Mouse (Mus musculus) forelimb bud, embryonic 11.5 days (tissue): ENCODE measurements at regions not wholly inside any gene's neighbourhood (a gene's known extent, or its start where the extent isn't known, plus 50 kb on each side); places are given as distances from the start of the nearest gene placed in this dataset.

Source experiments
- DNase-seq: peaks from one replicate; pipeline ENCODE4 v3.0.0-alpha.2; 2012; ENCODE audit warnings: low read depth, low spot score

DNA sequence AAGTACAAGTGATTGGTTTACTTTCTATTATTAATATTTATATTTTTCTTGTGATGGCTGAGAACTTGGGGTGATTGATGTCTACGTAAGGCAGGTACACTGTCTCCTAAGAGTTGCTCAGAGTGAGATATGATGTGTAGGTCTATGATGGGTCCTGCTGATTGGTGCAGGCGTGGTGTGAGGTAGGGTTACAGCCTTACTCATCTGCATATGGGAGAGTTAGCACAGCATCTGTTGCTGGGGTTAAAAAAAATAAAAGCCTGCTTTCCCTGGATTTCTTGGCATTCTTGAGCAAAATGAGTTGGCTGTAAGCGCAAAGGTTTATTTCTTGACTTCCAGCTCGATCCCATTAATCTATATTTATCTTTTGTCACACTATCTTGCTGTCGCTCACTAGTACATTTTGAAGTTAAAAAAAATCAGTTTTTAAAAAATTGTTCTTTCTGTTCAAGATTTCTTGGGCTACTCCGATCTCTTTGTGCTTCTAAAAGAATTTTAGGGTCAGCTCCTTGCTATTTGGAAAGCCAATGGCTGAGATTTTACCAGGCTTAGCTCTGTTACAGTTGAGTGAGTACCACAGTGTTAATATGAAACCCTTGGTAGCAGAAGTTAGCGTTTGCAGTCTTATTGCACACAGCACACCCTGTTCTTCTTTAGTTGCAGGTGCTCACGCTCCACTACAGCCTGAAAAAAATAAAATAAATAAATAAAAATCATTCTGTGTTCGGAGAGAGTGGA is 482.0 kb downstream of the Plekhb2 start:
- DNase-seq, result no peak

DNA sequence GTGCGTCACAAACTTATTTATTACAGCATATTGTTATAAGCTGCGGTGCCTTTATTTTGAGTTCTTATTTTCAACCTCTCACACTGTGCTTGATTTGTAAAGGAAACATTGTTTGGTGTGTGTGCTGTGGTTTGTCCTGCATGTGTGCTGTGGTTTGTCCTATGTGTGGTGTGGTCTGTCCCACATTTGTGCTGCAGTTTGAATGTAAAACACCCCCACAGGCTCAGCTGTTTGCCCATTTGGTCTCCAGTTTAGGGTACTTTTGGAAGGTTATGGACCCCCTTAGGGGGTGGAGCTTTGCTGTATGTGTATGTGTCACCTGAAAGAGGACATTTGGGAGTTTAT is 482.5 kb downstream of the Plekhb2 start:
- DNase-seq, result no peak

DNA sequence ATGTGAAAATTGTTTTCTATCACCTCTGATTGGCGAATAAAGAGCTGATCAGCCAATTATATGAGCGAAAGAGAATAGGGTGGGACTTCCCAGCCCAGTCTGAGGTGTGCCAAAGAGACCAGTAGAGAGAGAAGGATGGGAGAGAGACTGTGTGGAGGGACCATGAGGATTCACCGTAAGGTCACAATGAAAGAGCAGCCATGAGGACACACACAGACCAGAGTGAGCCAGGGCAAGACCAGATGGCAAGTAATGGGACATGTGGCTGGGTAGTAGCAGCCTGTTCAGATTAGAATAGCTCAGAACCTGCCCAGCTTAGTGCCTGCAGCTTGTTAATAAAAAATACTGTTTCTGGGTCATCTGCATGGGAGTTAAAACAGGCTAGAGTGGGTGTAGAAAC is 487.9 kb downstream of the Plekhb2 start:
- DNase-seq, result no peak

DNA sequence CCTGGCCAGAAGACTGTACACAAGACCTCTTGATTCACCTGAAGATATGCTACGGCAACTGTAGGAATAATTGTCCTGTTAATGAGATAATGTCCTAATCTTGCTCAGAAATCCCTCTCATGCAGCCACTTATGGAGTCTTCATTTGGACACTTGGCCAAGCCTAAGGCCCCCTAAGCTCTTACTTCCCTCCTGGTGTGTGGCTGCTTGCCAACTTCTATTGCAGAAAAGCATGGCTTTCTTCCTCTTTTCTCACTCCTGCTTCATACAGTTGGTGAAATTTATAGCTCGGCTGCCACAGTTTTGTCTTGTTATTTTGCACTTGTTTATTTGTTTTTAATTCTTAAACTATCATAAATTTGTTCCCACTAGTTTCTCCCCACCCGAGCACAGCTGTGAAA is 488.4 kb downstream of the Plekhb2 start:
- DNase-seq, result no peak

DNA sequence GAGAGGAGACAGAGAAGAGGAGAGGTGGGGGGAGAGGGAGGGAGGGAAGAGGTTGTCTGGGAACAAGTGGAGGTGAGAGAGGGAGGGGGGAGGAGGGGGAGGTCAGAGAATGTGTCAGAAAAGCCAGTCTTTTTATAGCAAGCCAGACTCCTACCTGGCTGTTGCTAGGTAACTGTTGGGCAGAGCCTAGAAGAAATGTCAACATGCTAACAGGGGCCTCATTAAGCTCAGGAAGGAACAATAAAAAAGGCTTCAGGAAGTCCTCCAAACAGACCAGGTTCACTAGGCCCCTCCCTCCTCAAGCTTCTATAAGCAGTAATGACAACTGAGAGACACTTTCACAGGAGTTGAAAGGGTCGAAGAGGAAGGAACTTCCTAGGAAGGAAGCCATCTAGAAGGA is 494.8 kb downstream of the Plekhb2 start:
- peak; percentile 4 for DNase-seq

DNA sequence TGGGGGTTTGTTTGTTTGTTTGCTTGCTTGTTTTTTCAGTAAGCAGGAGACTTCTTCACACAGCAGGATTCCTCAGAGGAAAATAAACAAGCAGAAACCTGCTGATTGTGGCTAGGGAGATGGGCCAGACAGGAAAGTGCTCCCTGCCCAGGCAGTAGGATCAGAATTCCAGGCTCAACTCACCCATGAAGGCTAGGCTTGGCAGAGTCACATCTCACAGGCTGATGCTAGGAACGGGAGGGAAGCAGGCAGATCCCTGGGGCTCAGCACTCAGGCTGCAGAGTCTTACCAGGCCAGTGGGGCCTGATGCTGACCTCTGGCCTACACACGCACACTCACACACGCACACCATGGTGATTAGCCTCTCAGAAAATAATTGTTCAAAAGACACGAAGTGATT is 498.5 kb downstream of the Plekhb2 start:
- no peak for DNase-seq

DNA sequence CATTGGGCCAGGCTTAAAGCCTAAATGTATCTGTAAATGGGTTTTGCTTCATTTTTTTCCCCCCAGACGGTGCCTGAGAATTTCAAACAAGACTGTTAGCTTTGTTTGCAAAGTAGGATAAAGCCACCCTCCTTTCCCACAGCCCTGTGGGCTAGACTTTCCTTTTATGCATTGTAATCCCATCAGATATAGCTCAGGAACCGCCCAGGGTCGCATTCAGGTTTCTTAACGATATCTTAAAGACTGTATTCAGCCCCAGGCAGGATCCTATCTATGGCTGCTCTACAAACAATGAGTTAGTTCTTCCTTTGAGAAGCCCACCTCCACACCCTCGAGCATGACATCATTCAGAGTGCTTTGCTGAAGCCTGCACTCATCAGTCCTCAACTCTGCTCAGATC is 509.2 kb downstream of the Plekhb2 start:
- DNase-seq, result no peak

DNA sequence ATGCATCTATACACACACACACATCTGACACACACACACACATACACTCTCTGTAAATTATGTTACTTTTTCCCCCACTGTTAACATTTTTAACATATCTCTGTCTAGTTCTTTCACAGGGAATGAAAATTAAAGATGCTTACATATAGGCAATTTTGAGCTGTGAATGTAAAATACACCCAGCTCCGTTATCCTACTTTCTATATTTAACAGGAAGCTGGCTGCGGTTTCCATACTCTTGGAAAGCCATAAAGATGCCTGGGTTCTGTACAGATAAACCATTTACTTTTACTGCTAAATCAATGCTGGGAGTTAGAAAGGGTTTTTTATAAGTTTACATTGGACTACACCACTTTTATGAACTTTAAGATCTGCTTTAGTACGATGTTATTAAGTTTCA is 511.7 kb downstream of the Plekhb2 start:
- no peak for DNase-seq

DNA sequence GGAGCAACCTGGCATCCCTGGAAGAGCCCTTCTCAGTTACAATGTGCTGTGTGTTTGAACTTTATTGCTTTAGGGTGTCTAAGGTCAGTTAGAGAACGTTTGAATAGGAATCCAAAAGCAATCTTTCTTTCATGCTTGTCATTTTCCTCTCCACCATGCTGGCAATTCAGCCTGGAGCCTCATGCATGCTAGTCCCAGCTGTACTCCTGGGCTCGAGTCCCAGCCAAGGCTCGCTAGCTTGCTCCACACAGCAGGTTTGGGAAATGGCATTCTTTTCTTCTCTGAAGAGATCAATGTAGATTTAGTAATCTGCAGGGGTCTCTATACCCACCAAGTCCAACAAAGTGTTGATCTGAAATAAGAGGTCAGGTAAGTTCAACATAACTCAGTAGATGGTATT is 513.1 kb downstream of the Plekhb2 start:
- no peak for DNase-seq

DNA sequence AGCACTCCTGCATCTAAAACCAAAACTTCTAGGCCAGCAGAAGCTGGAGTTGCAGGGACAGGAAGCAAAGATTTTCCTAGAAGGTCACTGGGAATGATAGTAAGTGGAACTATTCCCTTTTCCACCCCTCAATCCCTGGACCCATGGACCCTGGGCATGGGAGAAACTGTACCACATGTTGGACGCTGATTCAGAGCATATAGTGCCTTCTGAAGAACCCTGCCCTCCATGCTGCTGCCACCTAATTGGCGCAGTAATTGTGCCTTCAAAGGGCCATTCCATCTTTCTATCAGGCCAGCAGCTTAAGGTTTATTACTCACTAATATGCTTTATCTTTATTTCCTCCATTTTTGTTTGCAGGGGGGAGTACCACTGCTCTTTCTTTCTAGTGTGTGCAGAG is 516.8 kb downstream of the Plekhb2 start:
- DNase-seq, result no peak

DNA sequence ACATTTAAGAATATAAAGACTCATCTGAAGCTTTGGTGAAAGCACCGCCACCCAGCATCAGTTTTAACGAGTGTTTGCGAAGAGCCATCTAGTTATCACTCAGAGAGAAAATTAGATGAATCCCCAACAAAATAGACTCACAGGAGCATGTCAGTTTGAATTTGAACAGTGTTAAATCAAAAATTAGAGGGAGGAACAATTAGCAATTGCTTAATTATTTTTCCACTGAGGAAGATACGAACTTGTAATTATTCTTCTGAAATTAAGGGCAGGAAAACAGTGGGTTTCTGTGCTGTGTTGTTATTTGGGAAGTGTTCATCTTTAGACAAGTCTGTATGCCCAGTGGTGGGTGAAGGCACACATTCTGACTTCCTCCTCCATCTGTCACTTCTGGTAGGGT is 523.0 kb downstream of the Plekhb2 start:
- no peak for DNase-seq

DNA sequence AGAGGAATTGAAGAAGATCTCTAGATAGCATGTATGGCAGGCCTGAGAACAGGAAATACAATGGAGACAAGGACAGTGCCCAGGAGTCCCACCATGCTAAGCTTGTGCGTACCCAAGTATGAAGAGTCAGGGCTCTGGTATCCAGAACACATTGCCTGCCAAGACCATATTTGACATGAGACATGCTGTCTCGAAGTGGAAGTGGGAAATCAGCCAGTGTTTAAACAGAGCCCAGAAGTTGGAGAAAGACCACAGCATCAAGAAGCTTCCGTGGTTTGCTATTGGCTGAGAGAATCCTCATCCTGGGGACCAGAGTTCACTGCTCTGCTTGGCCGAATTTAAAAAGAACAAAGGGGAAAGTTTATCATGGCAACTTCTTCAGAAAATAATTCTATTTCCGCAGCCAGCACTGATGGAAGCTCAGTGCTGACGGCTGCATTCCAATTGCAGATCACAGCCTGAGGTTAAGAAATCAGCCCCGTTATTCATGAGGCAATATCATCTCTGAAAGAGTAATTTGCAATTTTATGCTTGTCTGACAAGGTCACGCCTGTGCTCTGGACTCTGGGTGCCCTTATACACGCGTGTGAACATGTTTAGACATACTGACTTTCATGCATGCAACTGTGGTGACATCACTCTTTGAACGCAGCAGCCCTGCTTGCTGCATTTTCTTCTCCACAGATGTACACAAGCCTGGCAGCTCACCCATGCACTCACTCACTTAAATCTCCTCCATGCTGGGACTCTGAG is 531.0 kb downstream of the Plekhb2 start:
- no peak for DNase-seq

DNA sequence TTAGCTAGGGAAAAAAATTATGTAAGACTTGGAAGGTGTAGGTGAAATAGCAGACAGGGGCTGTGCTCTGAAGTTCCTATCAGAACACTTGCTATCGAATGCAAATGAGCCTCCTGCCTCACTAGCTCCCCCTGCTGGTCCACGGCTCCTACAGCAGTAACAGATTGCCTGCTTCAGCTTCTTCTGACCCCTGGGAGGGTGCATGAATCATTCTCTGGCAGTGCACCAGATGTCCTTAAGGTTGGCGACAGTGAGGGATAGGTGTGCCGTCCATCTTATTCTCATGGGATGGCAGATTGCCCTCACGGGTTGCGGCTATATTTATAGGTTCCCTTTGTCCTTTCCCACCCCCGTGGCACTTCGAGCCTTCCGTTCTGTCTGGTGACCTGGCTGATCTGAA is 535.7 kb downstream of the Plekhb2 start:
- DNase-seq, result peak; percentile 71

DNA sequence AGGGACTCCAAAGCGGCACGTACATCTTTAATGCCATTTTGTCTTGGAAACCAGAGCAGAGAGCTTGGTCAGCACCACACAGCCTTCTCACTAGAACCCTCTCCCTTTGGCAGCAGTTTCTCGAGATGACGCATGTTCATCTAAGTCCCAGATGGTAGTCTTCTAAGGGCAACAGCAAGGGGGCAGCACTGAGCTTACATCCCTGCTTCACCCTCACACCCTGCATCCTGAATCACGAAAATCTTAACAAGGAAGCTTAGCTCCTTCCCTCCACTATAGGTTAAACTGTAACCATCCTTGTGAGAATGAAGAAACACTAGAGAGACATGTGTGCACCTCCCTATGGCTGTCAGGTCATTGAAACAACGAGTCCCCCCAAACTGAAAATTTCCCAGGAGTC is 538.4 kb downstream of the Plekhb2 start:
- peak; percentile 60 for DNase-seq

DNA sequence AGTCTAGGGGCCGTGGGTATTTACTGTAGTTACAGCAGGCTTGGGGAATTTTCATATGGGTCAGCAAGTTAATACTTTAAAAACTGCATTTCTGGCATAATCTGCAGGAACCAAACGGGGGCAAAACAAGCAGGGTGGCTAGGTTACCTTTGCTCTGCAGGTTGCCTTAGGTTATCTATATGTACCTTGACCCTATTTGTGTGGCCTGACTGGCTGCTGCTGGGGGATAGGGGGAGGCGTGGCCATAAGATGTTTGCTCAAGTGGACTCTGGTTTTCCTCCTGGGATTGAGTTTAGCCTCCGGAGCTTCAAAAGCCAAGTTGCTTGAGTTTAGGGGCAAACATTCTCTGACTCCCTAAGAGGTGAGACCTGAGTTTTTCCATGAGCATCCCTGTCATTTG is 540.6 kb downstream of the Plekhb2 start:
- DNase-seq, result no peak

DNA sequence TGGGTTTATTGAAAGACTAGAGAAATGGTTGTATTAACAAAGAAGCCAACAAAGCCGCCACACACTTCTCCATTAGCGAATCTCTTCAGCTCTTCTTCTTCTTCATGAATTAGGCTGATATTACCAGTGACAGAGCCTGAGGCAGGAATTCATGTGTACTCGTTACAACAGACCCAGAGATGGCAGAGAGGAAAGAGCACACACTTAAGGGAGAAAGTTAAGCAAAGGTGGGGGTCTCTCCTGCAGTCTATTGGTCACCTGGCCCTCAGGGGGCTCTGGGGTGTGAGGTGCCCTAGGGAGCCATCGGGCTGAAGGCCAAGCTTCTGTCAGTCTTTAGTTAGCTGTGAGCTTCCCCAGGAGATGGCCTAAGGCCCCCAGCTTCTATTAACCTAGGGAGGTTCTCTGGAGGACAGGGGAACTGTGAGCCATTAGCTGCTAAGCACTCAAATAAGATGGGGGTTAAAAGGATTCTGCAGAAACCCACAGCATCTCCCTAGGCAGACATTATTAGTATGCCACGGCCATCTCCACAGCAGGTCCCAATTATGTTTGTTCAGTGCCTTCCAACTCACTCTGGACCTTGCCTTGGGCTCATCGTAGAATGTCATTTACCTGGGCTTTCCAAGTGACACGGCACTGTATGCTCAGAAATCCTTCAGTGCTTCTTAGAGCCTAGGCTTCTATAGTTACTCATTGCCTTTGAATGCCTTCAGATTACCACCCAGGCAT is 541.2 kb downstream of the Plekhb2 start:
- DNase-seq, result no peak

DNA sequence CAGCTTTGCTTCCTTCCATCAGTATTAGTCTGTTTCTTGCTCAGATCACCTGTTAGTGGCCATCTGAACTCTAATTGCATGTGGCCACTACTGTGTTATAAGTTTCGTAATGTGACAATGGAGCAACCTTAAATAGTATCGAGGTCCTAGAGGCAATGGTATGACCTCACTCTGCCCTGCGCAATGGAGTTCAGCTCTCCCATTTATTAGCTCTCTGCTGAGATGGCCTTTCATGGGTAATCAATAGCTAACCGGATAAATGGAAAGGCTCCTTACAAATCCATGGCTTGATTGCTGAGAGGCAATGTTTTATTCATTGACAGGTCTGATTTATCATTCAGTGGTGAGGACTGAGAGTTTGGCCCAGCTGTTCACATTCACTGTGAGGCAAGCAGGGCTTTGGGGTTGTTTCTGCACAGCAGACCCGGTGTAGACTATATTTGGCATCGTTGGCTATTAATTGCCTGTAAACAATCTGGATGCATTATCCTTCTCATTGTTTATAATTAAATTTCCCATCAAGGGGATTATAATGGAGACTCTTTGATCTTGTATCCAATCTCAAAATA is 543.9 kb downstream of the Plekhb2 start:
- DNase-seq, result no peak

DNA sequence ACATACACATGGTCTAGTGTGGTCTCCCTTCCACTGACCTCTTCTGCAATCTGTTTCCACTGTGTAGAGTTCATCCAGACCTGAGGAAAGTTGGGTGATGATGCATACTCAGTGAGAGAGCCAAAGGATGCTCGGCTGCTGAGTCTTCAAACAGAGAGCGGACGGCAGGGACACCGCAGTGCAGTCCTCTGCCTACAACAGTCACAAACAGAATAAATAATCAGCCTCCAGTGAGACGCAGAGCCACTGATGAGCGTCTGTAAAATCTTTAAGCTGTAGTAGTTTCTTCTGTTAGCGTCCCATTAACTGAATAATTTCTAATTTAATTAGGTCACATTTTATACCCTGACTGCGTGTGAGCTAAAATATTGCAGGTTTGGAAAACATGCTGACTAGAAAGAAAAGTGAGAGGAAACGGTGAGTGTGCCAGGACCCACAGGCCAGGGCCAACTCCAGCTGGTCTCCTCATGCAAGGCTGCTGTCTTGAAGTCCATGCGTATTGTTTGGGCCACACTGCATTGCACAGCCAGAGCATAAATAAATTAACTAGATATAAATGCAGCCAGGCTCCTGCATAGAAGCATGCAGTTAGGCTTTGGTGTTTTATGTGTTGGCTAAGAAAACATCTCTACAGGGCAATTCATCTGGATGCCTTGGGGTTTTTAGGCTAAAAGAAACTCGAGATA is 551.0 kb downstream of the Plekhb2 start:
- no peak for DNase-seq

DNA sequence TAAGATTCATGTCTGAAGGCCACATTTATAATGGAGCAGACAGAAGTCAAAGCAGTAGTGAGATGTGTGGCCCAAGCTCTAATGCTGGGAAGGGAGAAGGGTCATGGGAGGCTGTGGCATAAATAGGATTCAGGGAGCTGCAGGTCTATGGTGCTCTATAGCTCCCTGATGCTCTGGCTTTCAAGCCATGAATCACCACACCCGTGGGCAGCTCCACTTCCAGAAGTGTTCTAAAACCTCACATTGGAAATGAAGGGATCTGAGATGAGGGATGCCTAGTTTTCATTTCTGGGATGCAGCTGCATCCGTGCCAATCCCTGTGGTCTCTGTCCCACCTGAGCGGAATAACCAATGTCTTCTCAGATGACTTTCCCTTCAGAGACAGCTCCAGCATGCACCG is 553.2 kb downstream of the Plekhb2 start:
- no peak for DNase-seq

DNA sequence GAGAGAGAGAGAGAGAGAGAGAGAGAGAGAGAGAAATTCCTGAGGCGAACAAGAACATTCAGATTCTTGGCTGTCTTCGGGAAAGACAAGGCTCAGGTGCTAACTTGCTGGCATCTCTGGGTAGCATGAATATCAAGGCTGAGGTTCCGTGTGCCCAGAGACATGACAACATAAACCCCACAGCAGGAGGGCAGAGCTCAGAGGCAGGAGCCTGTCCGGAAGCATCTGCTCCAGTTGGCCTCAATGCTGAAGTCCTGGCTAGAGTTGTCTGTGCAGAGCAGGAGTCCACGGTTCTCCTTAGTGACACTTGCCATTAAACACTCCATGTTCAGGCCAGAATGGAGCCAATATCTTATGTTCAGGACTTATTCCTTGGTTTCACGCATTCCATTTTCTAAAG is 555.6 kb downstream of the Plekhb2 start:
- no peak for DNase-seq

DNA sequence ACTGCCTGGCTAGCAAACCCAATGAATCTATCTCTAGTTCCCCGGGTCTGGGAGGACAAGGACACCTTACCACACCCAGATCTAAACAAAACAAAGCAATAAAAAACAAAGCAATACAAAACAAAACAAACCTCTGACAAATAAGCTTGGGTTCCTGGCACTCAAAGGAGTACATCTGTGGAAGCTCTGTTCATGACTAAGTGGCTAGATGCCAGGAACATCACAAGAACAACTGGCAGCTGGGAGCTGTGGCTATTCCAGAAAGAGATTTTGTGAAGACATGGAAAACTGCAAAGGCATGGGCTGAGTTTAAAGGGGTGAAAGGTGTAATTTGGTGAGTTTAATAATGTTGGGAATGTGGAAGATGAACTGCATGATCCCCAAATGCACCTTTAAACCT is 565.9 kb downstream of the Plekhb2 start:
- no peak for DNase-seq
